In genomic region chr15:100776424-100776823, GRCm38 (mm10) we compare ENCODE assay signal across 13 mouse cellular contexts. TPM values are rescaled to one million over a fixed set of nuclear protein-coding genes. Genes with fewer than 3 reads are reported as not detected.
A peak's percentile ranks its signal among the peaks of the same experiment; 100 is the strongest.
DNase-seq lines count a peak whose midpoint lies in the region; ATAC-seq and TF ChIP-seq lines count a peak whose summit lies in the region.
"Had no signal": no experiment of that assay in that cellular context is flagged by ENCODE, and none has a peak within 500 bp of the region (broad histone marks: within the 10 kb centered on the region; RNA-seq: fewer than 3 reads in every experiment).

No protein-coding gene starts in this region.

- no peaks in the 10 kb centered on the region for H3K9me3 ChIP-seq in midbrain, embryonic 16.5 days (replicated peaks; ENCODE audit: control insufficient read depth, low read length, poor library complexity, severe bottlenecking)
- H3K9me3 ChIP-seq in midbrain, postnatal 0 days (ENCODE audit: low read length) = no peaks in the 10 kb centered on the region
- no peaks in the 10 kb centered on the region for H3K9me3 ChIP-seq in intestine, embryonic 16.5 days (ENCODE audit: control insufficient read depth, low read length)
- H3K9me3 ChIP-seq in stomach, embryonic 16.5 days (replicated peaks; ENCODE audit: control insufficient read depth, low read length) = no peaks in the 10 kb centered on the region
- H3K9me3 ChIP-seq in forebrain, embryonic 16.5 days (ENCODE audit: control insufficient read depth, low read length) = no peaks in the 10 kb centered on the region
- H3K9me3 ChIP-seq: forebrain, embryonic 12.5 days had no signal

- WGBS in midbrain, embryonic 16.5 days = 99% methylated on average over 3 of the region's 3 CpGs
- WGBS in midbrain, postnatal 0 days = 94% methylated on average over 3 of the region's 3 CpGs
- WGBS in intestine, embryonic 16.5 days = 80% methylated on average over 3 of the region's 3 CpGs
- 84% methylated on average over 3 of the region's 3 CpGs for WGBS in stomach, embryonic 16.5 days
- 94% methylated on average over 3 of the region's 3 CpGs for WGBS in forebrain, embryonic 16.5 days

- peaks cover 6% of the 10 kb centered on the region for H3K36me3 ChIP-seq in midbrain, embryonic 16.5 days (ENCODE audit: control insufficient read depth, insufficient read depth, low read length)
- H3K36me3 ChIP-seq in midbrain, postnatal 0 days (ENCODE audit: insufficient read depth, low read length) = peaks cover 14% of the 10 kb centered on the region; the same call in 1 of the 2 replicates
- H3K36me3 ChIP-seq in intestine, embryonic 16.5 days (ENCODE audit: control insufficient read depth, insufficient read depth, low read length) = no peaks in the 10 kb centered on the region
- no peaks in the 10 kb centered on the region for H3K36me3 ChIP-seq in stomach, embryonic 16.5 days (ENCODE audit: control insufficient read depth, insufficient read depth, low read length)
- no peaks in the 10 kb centered on the region for H3K36me3 ChIP-seq in forebrain, embryonic 16.5 days (ENCODE audit: control insufficient read depth, insufficient read depth)
- H3K36me3 ChIP-seq: forebrain, embryonic 12.5 days had no signal

- ATAC-seq in midbrain, embryonic 16.5 days = no peak
- no peak for ATAC-seq in midbrain, postnatal 0 days (ENCODE audit: low FRiP score)
- no peak for ATAC-seq in intestine, embryonic 16.5 days
- no peak for ATAC-seq in stomach, embryonic 16.5 days (ENCODE audit: insufficient read depth, low FRiP score)
- no peak for ATAC-seq in forebrain, embryonic 16.5 days
- ATAC-seq: Patski had no signal

- H3K27ac ChIP-seq in midbrain, embryonic 16.5 days (ENCODE audit: low read length) = no peak overlapping the region
- H3K27ac ChIP-seq in midbrain, postnatal 0 days (ENCODE audit: low read depth, low read length) = no peak overlapping the region
- H3K27ac ChIP-seq in intestine, embryonic 16.5 days (ENCODE audit: low read length) = 0 out of 2 replicates have a peak overlapping the region, but pooled peaks have one; percentile 55
- H3K27ac ChIP-seq in stomach, embryonic 16.5 days (ENCODE audit: low read length) = peak overlapping the region; percentile 48; the same call in 1 of the 2 replicates
- no peak overlapping the region for H3K27ac ChIP-seq in forebrain, embryonic 16.5 days (ENCODE audit: low read length)

- H3K4me2 ChIP-seq in midbrain, embryonic 16.5 days (ENCODE audit: low read length) = no peak overlapping the region
- H3K4me2 ChIP-seq in midbrain, postnatal 0 days (ENCODE audit: low read depth, low read length, poor library complexity, severe bottlenecking) = no peak overlapping the region
- no peak overlapping the region for H3K4me2 ChIP-seq in intestine, embryonic 16.5 days (ENCODE audit: low read depth, low read length)
- H3K4me2 ChIP-seq in stomach, embryonic 16.5 days (ENCODE audit: low read depth, low read length) = no peak overlapping the region
- no peak overlapping the region for H3K4me2 ChIP-seq in forebrain, embryonic 16.5 days (ENCODE audit: low read length)
- H3K4me2 ChIP-seq: forebrain, embryonic 12.5 days had no signal

- no peaks in the 10 kb centered on the region for H3K27me3 ChIP-seq in midbrain, embryonic 16.5 days (ENCODE audit: control insufficient read depth, insufficient read depth, low read depth, low read length)
- no peaks in the 10 kb centered on the region for H3K27me3 ChIP-seq in midbrain, postnatal 0 days (ENCODE audit: insufficient read depth, low read length)
- no peaks in the 10 kb centered on the region for H3K27me3 ChIP-seq in intestine, embryonic 16.5 days (replicated peaks; ENCODE audit: control insufficient read depth, insufficient read depth, low read length)
- H3K27me3 ChIP-seq in stomach, embryonic 16.5 days (ENCODE audit: control insufficient read depth, insufficient read depth, low read length) = no peaks in the 10 kb centered on the region
- H3K27me3 ChIP-seq in forebrain, embryonic 16.5 days (replicated peaks; ENCODE audit: control insufficient read depth, insufficient read depth, low read length) = no peaks in the 10 kb centered on the region
- H3K27me3 ChIP-seq: CH12.LX; forebrain, embryonic 12.5 days; Patski had no signal

- H3K9ac ChIP-seq in midbrain, embryonic 16.5 days (ENCODE audit: low read depth, low read length) = 0 out of 2 replicates have a peak overlapping the region, but pooled peaks have one; percentile 14
- H3K9ac ChIP-seq in midbrain, postnatal 0 days (replicated peaks; ENCODE audit: low read length, poor library complexity, severe bottlenecking) = no peak overlapping the region
- H3K9ac ChIP-seq in intestine, embryonic 16.5 days (ENCODE audit: low read depth, low read length) = no peak overlapping the region
- H3K9ac ChIP-seq in stomach, embryonic 16.5 days (ENCODE audit: low read length) = no peak overlapping the region; the same call in 1 of the 2 replicates
- H3K9ac ChIP-seq in forebrain, embryonic 16.5 days (replicated peaks; ENCODE audit: low read depth, low read length) = no peak overlapping the region
- H3K9ac ChIP-seq: forebrain, embryonic 12.5 days had no signal

- no peak for TF ChIP-seq CTCF in midbrain, postnatal 0 days (IDR thresholded peaks at IDR 0.05)

- no peak for DNase-seq in midbrain, postnatal 0 days (ENCODE audit: low spot score)
- peak; percentile 45 for DNase-seq in adrenal gland, adult 8-10 months
- no peak for DNase-seq in cerebellum, adult 11-12 months
- DNase-seq: kidney, postnatal 14 days; lung, adult 2 months; thymus, adult 18-20 months had no signal

- H3K4me3 ChIP-seq in midbrain, embryonic 16.5 days (ENCODE audit: low read depth, low read length) = no peak overlapping the region
- no peak overlapping the region for H3K4me3 ChIP-seq in midbrain, postnatal 0 days (ENCODE audit: low read depth, low read length)
- H3K4me3 ChIP-seq in intestine, embryonic 16.5 days (ENCODE audit: low read length) = no peak overlapping the region
- no peak overlapping the region for H3K4me3 ChIP-seq in stomach, embryonic 16.5 days (replicated peaks; ENCODE audit: low read length)
- no peak overlapping the region for H3K4me3 ChIP-seq in forebrain, embryonic 16.5 days (replicated peaks; ENCODE audit: low read length)
- H3K4me3 ChIP-seq: forebrain, embryonic 12.5 days had no signal

- H3K4me1 ChIP-seq in midbrain, embryonic 16.5 days (ENCODE audit: control insufficient read depth, insufficient read depth, low read length) = no peaks in the 10 kb centered on the region
- H3K4me1 ChIP-seq in midbrain, postnatal 0 days (ENCODE audit: insufficient read depth, low read length) = no peaks in the 10 kb centered on the region
- peaks cover 18% of the 10 kb centered on the region for H3K4me1 ChIP-seq in intestine, embryonic 16.5 days (ENCODE audit: control insufficient read depth, insufficient read depth, low read length)
- H3K4me1 ChIP-seq in stomach, embryonic 16.5 days (ENCODE audit: control insufficient read depth, insufficient read depth, low read length) = peaks cover 36% of the 10 kb centered on the region
- peaks cover 6% of the 10 kb centered on the region; the same call in 1 of the 2 replicates for H3K4me1 ChIP-seq in forebrain, embryonic 16.5 days (replicated peaks; ENCODE audit: control insufficient read depth, insufficient read depth, low read length)

RNA-seq across cellular contexts. Expression of gene Slc4a8, which starts 14.9 kb away (rescaled TPM):
- polyA plus RNA-seq in midbrain, embryonic 16.5 days (2015; fragmentation: Nextera tagmentation; extraction: Ambion mirVana) = 30.5 and 31.1 TPM in 2 replicates
- 31.2 and 31.8 TPM in 2 replicates for total RNA-seq in midbrain, postnatal 0 days (2014; rRNA removed)
- polyA plus RNA-seq in midbrain, postnatal 0 days (2015; fragmentation: Nextera tagmentation; extraction: Ambion mirVana) = 31.0 and 37.3 TPM in 2 replicates
- total RNA-seq in adrenal gland, adult 8-10 months (2022) = 10 to 100 TPM in 3 of 4 experiments, 1 to 10 TPM in 1; 6.2 to 20.5 (median 11.4) TPM
- polyA plus RNA-seq in intestine, embryonic 16.5 days (2015; fragmentation: Nextera tagmentation; extraction: Ambion mirVana) = 3.2 and 4.5 TPM in 2 replicates
- 3.9 and 4.7 TPM in 2 replicates for polyA plus RNA-seq in stomach, embryonic 16.5 days (2015; fragmentation: Nextera tagmentation; extraction: Ambion mirVana)
- polyA plus RNA-seq in forebrain, embryonic 16.5 days (2015; fragmentation: Nextera tagmentation; extraction: Ambion mirVana) = 20.8 and 25.7 TPM in 2 replicates

RNA-seq across cellular contexts. Expression of gene Galnt6, which starts 47.2 kb away (rescaled TPM):
- 0.19 and 0.24 TPM in 2 replicates for polyA plus RNA-seq in midbrain, embryonic 16.5 days (2015; fragmentation: Nextera tagmentation; extraction: Ambion mirVana)
- total RNA-seq in midbrain, postnatal 0 days (2014; rRNA removed) = 0.16 and 0.71 TPM in 2 replicates
- 0.20 and 0.22 TPM in 2 replicates for polyA plus RNA-seq in midbrain, postnatal 0 days (2015; fragmentation: Nextera tagmentation; extraction: Ambion mirVana)
- total RNA-seq in adrenal gland, adult 8-10 months (2022) = 1 to 10 TPM; 5.1 to 7.2 (median 5.8) TPM
- polyA plus RNA-seq in intestine, embryonic 16.5 days (2015; fragmentation: Nextera tagmentation; extraction: Ambion mirVana) = 7.6 and 8.8 TPM in 2 replicates
- 6.9 and 8.7 TPM in 2 replicates for polyA plus RNA-seq in stomach, embryonic 16.5 days (2015; fragmentation: Nextera tagmentation; extraction: Ambion mirVana)
- 0.34 and 0.39 TPM in 2 replicates for polyA plus RNA-seq in forebrain, embryonic 16.5 days (2015; fragmentation: Nextera tagmentation; extraction: Ambion mirVana)

Comparison
In these comparisons a context has a peak if more than half of its experiments do, and no peak if none do; other contexts are left out.
1. H3K27ac ChIP-seq: peak in intestine, embryonic 16.5 days (single experiment) and stomach, embryonic 16.5 days (single experiment); none in midbrain, embryonic 16.5 days (single experiment), midbrain, postnatal 0 days (single experiment) and forebrain, embryonic 16.5 days (single experiment).